Mouse (Mus musculus) intestine, embryonic 16.5 days (tissue): ENCODE data around the gene Cnih3. TPM values are rescaled to one million over a fixed set of nuclear protein-coding genes. Genes with fewer than 3 reads are reported as not detected.

Experiments used
- ATAC-seq: fragments of 200-750 bp; cut with Nextera tagmentation; 2 replicates; pipeline ENCODE4 v1.8.0; 2017; ENCODE audit warnings: moderate TSS enrichment, moderate library complexity
- H3K27ac ChIP-seq: fragments of 300-500 bp; sonication (generic); 2 replicates; pipeline ENCODE4 v1.5.1; 2014; ENCODE audit warnings: mild to moderate bottlenecking, low read length
- H3K27me3 ChIP-seq: fragments of 300-500 bp; sonication (generic); replicated peaks from 2 replicates; pipeline ENCODE4 v1.6.1; 2014; ENCODE audit warnings: low read length, control low read depth, mixed read lengths; ENCODE audit not compliant: control insufficient read depth, insufficient read depth
- H3K36me3 ChIP-seq: fragments of 300-500 bp; sonication (generic); 2 replicates; pipeline ENCODE4 v1.6.1; 2014; ENCODE audit warnings: low read length, control low read depth; ENCODE audit not compliant: control insufficient read depth, insufficient read depth
- H3K4me1 ChIP-seq: fragments of 300-500 bp; sonication (generic); 2 replicates; pipeline ENCODE4 v1.6.1; 2014; ENCODE audit warnings: low read length, control low read depth, mixed read lengths; ENCODE audit not compliant: control insufficient read depth, insufficient read depth
- H3K4me2 ChIP-seq: fragments of 300-500 bp; sonication (generic); 2 replicates; pipeline ENCODE4 v1.6.1; 2014; ENCODE audit warnings: low read depth, low read length, control low read depth
- H3K4me3 ChIP-seq: fragments of 300-500 bp; sonication (generic); 2 replicates; pipeline ENCODE4 v1.5.1; 2014; ENCODE audit warnings: mild to moderate bottlenecking, low read length
- H3K9ac ChIP-seq: fragments of 300-500 bp; sonication (generic); 2 replicates; pipeline ENCODE4 v1.6.1; 2014; ENCODE audit warnings: low read depth, low read length
- H3K9me3 ChIP-seq: fragments of 300-500 bp; sonication (generic); 2 replicates; pipeline ENCODE4 v1.6.1; 2016; ENCODE audit warnings: low read length, control low read depth; ENCODE audit not compliant: control insufficient read depth
- WGBS: fragments of 180-500 bp; shearing (Covaris S2); extraction: QIAGEN DNeasy Blood & Tissue Kit; methylation state at CpG from one replicate; pipeline ENCODE4 v1.1.7; 2014; 5-methylcytosine and 5-hydroxymethylcytosine counted together
- polyA plus RNA-seq: library from polyadenylated mRNA; unstranded; fragments of >200 nt; fragmentation: Nextera tagmentation; extraction: Ambion mirVana; gene quantifications from 2 replicates; pipeline ENCODE4 v1.2.1, GENCODE M21; 2015

Cnih3 gene
- polyA plus RNA-seq, 1 experiment from 2014 or later = 0.13 TPM

DNA sequence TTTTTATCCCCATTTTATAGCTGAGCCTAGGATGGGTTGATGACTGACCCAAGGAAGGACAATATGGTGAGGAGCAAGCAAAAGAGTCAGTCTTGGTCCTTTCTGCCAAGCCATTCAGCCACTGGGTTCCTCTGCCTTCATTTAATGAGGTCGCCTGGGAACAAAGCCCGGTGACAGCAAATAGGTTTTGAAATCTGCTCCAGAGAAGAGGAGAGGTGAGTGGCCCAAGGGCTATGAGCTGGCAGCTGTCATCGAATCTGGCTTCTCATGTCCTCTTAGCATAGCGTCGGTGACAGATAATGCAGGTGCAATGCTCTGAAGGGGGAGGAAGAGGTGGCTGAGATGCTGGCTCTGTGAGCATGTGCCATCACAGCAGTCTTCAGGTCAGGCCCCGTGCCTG, 100.7 kb downstream of the Cnih3 start:
- H3K27ac ChIP-seq = no peak overlapping the region
- H3K4me3 ChIP-seq = no peak overlapping the region
- H3K27me3 ChIP-seq = no peaks in the 10 kb centered on the region
- no peaks in the 10 kb centered on the region for H3K9me3 ChIP-seq
- no peak overlapping the region for H3K9ac ChIP-seq
- H3K4me2 ChIP-seq = no peak overlapping the region
- no peaks in the 10 kb centered on the region for H3K4me1 ChIP-seq
- ATAC-seq = no peak
- no peaks in the 10 kb centered on the region for H3K36me3 ChIP-seq
- 82% methylated on average over 6 of the region's 6 CpGs for WGBS

- Histone ChIP-seq H3K9ac (no peak overlapping the region), H3K4me3 (no peak overlapping the region), H3K36me3 (no peaks in the 10 kb centered on the region), H3K27me3 (no peaks in the 10 kb centered on the region), H3K4me2 (no peak overlapping the region), H3K27ac (no peak overlapping the region), H3K4me1 (no peaks in the 10 kb centered on the region), H3K9me3 (no peaks in the 10 kb centered on the region)
- WGBS = 77% methylated on average over 7 of the region's 7 CpGs
- no peak for ATAC-seq
These were observed 104.5 kb downstream of the Cnih3 start for GRCm38 (mm10) chr1:181456911-181457310.

- WGBS = 65% methylated on average over 7 of the region's 7 CpGs
- Histone ChIP-seq H3K4me2 (no peak overlapping the region), H3K4me3 (no peak overlapping the region), H3K27ac (no peak overlapping the region), H3K9ac (no peak overlapping the region), H3K9me3 (no peaks in the 10 kb centered on the region), H3K4me1 (no peaks in the 10 kb centered on the region), H3K36me3 (no peaks in the 10 kb centered on the region), H3K27me3 (no peaks in the 10 kb centered on the region)
- ATAC-seq = no peak
These were observed 107.1 kb downstream of the Cnih3 start for GRCm38 (mm10) chr1:181459431-181460105.

DNA sequence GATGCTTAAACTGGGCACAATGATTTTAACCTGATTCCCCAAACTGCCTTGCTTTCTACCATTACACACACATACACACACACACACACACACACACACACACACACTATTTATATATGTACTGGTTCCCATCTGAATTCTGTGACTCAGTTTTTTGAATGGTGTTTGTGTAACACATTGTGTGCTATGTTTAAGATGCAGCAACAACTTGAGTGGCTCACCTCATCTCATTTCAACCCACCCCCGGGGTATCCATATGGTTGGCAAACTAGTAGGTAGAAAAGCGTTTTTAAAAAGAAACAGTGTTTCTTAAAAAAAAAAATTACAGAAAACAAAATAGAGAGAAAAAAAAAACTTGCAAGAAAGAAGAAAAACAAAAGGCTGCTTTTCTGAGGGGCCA, 107.9 kb downstream of the Cnih3 start:
- no peak for ATAC-seq
- no peaks in the 10 kb centered on the region for H3K27me3 ChIP-seq

GRCm38 (mm10) chr1:181461484-181461883, 109.1 kb downstream of the Cnih3 start:
- WGBS = 69% methylated on average over 8 of the region's 8 CpGs
- Histone ChIP-seq H3K9ac (no peak overlapping the region), H3K9me3 (no peaks in the 10 kb centered on the region), H3K36me3 (no peaks in the 10 kb centered on the region), H3K4me2 (no peak overlapping the region), H3K4me3 (no peak overlapping the region), H3K4me1 (0 out of 2 replicates have a peak, but pooled peaks cover 1% of the 10 kb centered on the region), H3K27me3 (no peaks in the 10 kb centered on the region), H3K27ac (no peak overlapping the region)
- ATAC-seq = no peak

More for the DNA sequence above, 107.9 kb downstream of the Cnih3 start:
- no peak overlapping the region for H3K4me2 ChIP-seq
- H3K27ac ChIP-seq = no peak overlapping the region
- no peak overlapping the region for H3K9ac ChIP-seq
- no peaks in the 10 kb centered on the region for H3K9me3 ChIP-seq
- no peak overlapping the region for H3K4me3 ChIP-seq
- 81% methylated on average over 2 of the region's 2 CpGs for WGBS
- H3K36me3 ChIP-seq = no peaks in the 10 kb centered on the region
- no peaks in the 10 kb centered on the region for H3K4me1 ChIP-seq

- H3K4me2 ChIP-seq = no peak overlapping the region
- H3K9me3 ChIP-seq = no peaks in the 10 kb centered on the region
- WGBS = 52% methylated on average over 8 of the region's 8 CpGs
- no peak overlapping the region for H3K4me3 ChIP-seq
- no peaks in the 10 kb centered on the region for H3K36me3 ChIP-seq
- peaks cover 9% of the 10 kb centered on the region; the same call in 1 of the 2 replicates for H3K4me1 ChIP-seq
- no peak overlapping the region for H3K27ac ChIP-seq
- no peak for ATAC-seq
- no peaks in the 10 kb centered on the region for H3K27me3 ChIP-seq
- H3K9ac ChIP-seq = no peak overlapping the region
These were observed 109.8 kb downstream of the Cnih3 start for GRCm38 (mm10) chr1:181462051-181462905.

DNA sequence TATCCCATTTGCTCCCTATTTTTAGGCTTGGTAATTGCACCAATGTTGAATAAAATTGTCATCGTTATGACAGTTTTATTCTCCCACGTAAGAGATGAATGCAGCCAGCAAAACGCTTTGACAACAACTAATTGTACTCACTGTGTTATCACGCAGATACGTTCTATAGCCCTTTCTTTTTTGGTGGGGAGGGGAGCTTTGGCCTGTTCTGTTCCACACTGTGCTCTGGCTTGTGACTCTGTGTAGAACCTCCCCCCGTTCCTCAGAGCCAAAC, 110.4 kb downstream of the Cnih3 start:
- H3K4me1 ChIP-seq = peaks cover 9% of the 10 kb centered on the region; the same call in 1 of the 2 replicates
- H3K27me3 ChIP-seq = no peaks in the 10 kb centered on the region
- 79% methylated on average over 6 of the region's 6 CpGs for WGBS
- H3K9me3 ChIP-seq = no peaks in the 10 kb centered on the region
- no peak overlapping the region for H3K4me2 ChIP-seq
- H3K27ac ChIP-seq = no peak overlapping the region
- no peaks in the 10 kb centered on the region for H3K36me3 ChIP-seq
- ATAC-seq = no peak
- no peak overlapping the region for H3K4me3 ChIP-seq
- no peak overlapping the region for H3K9ac ChIP-seq

GRCm38 (mm10) chr1:181465027-181465426, 112.6 kb downstream of the Cnih3 start:
- H3K36me3 ChIP-seq = no peaks in the 10 kb centered on the region
- peaks cover 9% of the 10 kb centered on the region; the same call in 1 of the 2 replicates for H3K4me1 ChIP-seq
- ATAC-seq = no peak
- no peak overlapping the region for H3K4me3 ChIP-seq
- no peak overlapping the region for H3K27ac ChIP-seq
- H3K27me3 ChIP-seq = no peaks in the 10 kb centered on the region
- H3K9ac ChIP-seq = no peak overlapping the region
- no peaks in the 10 kb centered on the region for H3K9me3 ChIP-seq
- no peak overlapping the region for H3K4me2 ChIP-seq
- 44% methylated on average over 5 of the region's 5 CpGs for WGBS

- no peak for ATAC-seq
- WGBS = 91% methylated on average over 6 of the region's 6 CpGs
- Histone ChIP-seq H3K27me3 (no peaks in the 10 kb centered on the region), H3K9ac (no peak overlapping the region), H3K9me3 (0 out of 2 replicates have a peak, but pooled peaks cover 5% of the 10 kb centered on the region), H3K27ac (no peak overlapping the region), H3K4me1 (peaks cover 9% of the 10 kb centered on the region; the same call in 1 of the 2 replicates), H3K4me3 (no peak overlapping the region), H3K4me2 (no peak overlapping the region), H3K36me3 (no peaks in the 10 kb centered on the region)
These were observed 113.6 kb downstream of the Cnih3 start for GRCm38 (mm10) chr1:181466040-181466439.
